Mouse (Mus musculus): ENCODE results near the gene Ssx2ip. TPM values are rescaled to one million over a fixed set of nuclear protein-coding genes. Genes with fewer than 3 reads are reported as not detected.

The Ssx2ip gene
- polyA plus RNA-seq, 1 experiment from 2014 or later: 36.1 TPM

DNA sequence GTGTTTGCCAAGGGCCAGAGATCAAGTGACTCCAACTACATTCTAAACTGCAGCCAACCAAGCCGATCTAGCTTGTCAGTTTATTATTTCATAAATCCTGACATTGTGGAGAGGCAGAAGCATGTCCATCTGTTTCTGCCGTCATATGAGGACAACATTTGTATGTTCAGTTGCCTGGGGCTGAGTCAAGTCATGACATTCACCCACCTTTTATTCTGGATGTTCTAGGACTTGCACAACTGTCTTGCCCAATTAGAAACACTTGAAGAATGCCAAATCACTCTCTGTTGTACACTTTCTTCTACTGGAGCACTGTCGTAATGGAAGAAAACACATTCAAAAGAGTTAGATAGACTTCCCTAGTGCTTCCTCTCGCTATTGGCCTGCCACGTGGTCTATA, 27.2 kb upstream of the Ssx2ip start:
- Histone ChIP-seq H3K4me3 (ENCODE audit: low read length) (no peak overlapping the region), H3K9ac (ENCODE audit: low read depth, low read length) (no peak overlapping the region), H3K9me3 (ENCODE audit: control insufficient read depth, low read length) (no peaks in the 10 kb centered on the region), H3K4me2 (ENCODE audit: low read depth, low read length) (no peak overlapping the region), H3K27ac (ENCODE audit: low read length) (no peak overlapping the region), H3K36me3 (ENCODE audit: control insufficient read depth, insufficient read depth, low read length) (no peaks in the 10 kb centered on the region), H3K27me3 (replicated peaks; ENCODE audit: control insufficient read depth, insufficient read depth, low read length) (no peaks in the 10 kb centered on the region), H3K4me1 (ENCODE audit: control insufficient read depth, insufficient read depth, low read length) (peaks cover 3% of the 10 kb centered on the region; the same call in 1 of the 2 replicates)
- no peak for ATAC-seq
- WGBS: 89% methylated on average over 5 of the region's 5 CpGs

DNA sequence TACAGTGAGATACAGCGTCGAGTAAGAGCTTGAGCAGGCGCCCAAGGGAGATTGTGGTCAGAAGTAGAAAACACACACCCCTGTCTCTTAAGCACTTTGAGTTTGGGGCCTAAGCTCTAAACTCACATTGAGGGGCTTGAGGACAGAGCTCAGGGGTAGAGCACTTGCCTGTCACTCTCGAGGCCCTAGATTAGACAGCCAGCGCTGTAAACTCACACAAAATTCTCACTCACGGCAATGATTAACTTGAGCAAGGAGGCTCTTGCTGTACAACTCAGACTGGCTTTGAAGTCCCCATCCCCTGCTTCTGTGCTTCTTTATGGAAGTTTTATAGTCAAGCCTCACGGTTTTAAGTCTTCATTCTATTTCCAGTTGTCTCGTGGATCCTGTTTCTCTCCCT, 25.7 kb upstream of the Ssx2ip start:
- ATAC-seq: no peak; the same call in 1 of the 2 replicates
- H3K27me3 ChIP-seq (replicated peaks; ENCODE audit: control insufficient read depth, insufficient read depth, low read length): no peaks in the 10 kb centered on the region
- WGBS: 54% methylated on average over 8 of the region's 8 CpGs
- H3K4me3 ChIP-seq (ENCODE audit: low read length): no peak overlapping the region
- no peak overlapping the region for H3K27ac ChIP-seq (ENCODE audit: low read length)
- H3K36me3 ChIP-seq (ENCODE audit: control insufficient read depth, insufficient read depth, low read length): no peaks in the 10 kb centered on the region
- no peak overlapping the region for H3K4me2 ChIP-seq (ENCODE audit: low read depth, low read length)
- H3K9ac ChIP-seq (ENCODE audit: low read depth, low read length): no peak overlapping the region
- H3K9me3 ChIP-seq (ENCODE audit: control insufficient read depth, low read length): no peaks in the 10 kb centered on the region
- H3K4me1 ChIP-seq (ENCODE audit: control insufficient read depth, insufficient read depth, low read length): peaks cover 3% of the 10 kb centered on the region; the same call in 1 of the 2 replicates

DNA sequence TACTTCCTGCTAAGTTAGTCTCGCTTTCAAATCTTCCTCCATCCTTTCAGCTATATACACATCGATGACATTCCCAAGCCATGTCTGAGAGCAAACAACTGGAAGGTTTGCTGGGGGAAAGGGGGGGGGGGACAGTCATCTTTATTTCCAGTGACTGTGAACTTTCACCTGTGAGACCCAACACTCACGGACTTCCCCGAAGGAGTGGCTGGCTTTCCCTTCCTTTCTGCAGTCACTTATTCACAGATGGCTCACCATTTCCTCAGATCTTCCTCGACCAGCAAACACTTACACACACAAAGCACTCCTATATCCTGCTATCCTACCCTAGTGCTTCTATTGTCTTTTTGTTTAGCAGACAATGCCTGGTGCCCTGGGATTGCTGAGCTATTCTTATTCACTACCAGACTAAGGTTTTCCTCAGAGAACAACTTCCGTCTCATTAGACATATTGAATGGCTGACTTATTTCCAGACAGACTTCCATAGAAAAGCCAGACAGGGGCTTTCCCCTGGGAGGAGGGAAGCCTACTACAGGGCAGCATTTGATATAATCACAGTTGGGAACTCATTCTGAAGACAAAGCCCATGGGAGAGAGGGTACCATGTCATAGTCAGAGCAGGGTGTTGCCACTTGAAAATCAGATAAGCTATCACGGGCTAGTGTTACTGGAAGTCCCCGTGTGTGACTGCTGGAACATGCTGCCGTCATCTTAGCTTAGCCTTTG, 24.5 kb upstream of the Ssx2ip start:
- no peaks in the 10 kb centered on the region for H3K9me3 ChIP-seq (ENCODE audit: control insufficient read depth, low read length)
- no peak overlapping the region for H3K4me3 ChIP-seq (ENCODE audit: low read length)
- WGBS: 38% methylated on average over 9 of the region's 9 CpGs
- H3K36me3 ChIP-seq (ENCODE audit: control insufficient read depth, insufficient read depth, low read length): no peaks in the 10 kb centered on the region
- no peak overlapping the region for H3K27ac ChIP-seq (ENCODE audit: low read length)
- H3K4me1 ChIP-seq (ENCODE audit: control insufficient read depth, insufficient read depth, low read length): peaks cover 3% of the 10 kb centered on the region; the same call in 1 of the 2 replicates
- H3K27me3 ChIP-seq (replicated peaks; ENCODE audit: control insufficient read depth, insufficient read depth, low read length): no peaks in the 10 kb centered on the region
- H3K9ac ChIP-seq (ENCODE audit: low read depth, low read length): no peak overlapping the region
- peak; percentile 43 for ATAC-seq
- peak overlapping the region; percentile 30 for H3K4me2 ChIP-seq (ENCODE audit: low read depth, low read length)

DNA sequence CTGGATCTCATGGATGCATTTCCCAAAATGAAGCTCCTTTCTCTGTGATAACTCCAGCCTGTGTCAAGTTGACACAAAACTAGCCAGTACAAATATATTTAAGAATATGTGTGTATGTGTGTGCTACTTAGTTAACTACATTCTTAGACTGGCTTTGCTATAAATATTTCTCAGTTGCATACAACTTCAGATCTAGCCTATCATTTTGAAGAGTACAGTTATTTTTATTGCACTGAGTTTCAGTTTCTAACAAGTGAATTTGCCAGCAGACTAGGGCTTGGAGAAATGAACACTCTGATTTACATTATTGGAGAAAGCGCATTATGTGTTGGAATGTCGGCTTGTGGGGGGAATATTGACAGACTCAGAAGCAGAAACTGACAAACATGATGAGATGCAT, 23.6 kb upstream of the Ssx2ip start:
- Histone ChIP-seq H3K4me3 (ENCODE audit: low read length) (no peak overlapping the region), H3K9ac (ENCODE audit: low read depth, low read length) (no peak overlapping the region), H3K9me3 (ENCODE audit: control insufficient read depth, low read length) (no peaks in the 10 kb centered on the region), H3K4me2 (ENCODE audit: low read depth, low read length) (no peak overlapping the region), H3K27ac (ENCODE audit: low read length) (no peak overlapping the region), H3K36me3 (ENCODE audit: control insufficient read depth, insufficient read depth, low read length) (no peaks in the 10 kb centered on the region), H3K27me3 (replicated peaks; ENCODE audit: control insufficient read depth, insufficient read depth, low read length) (no peaks in the 10 kb centered on the region), H3K4me1 (ENCODE audit: control insufficient read depth, insufficient read depth, low read length) (peaks cover 3% of the 10 kb centered on the region; the same call in 1 of the 2 replicates)
- no peak for ATAC-seq
- WGBS: 87% methylated on average over 2 of the region's 2 CpGs

DNA sequence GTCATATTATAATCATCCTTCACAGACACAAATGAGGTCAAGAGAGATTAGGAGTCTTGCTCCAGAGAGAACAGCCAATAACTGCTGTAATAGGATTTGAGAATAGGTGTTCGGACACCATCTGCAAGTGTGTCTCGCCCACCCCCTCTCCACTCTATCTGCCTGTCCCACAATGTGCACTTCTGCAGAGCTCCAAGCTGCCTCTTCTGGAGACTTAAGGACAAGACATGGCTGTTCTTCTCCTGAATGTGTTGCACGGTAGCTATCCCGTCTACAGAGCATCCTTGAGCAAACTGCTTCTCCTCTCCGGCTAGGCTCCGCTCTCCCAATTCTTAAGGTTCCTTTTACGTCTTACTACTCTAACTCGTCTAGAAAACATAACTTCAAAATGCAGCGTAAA, 23.0 kb upstream of the Ssx2ip start:
- ATAC-seq: no peak
- Histone ChIP-seq H3K36me3 (ENCODE audit: control insufficient read depth, insufficient read depth, low read length) (no peaks in the 10 kb centered on the region), H3K27me3 (replicated peaks; ENCODE audit: control insufficient read depth, insufficient read depth, low read length) (no peaks in the 10 kb centered on the region), H3K9me3 (ENCODE audit: control insufficient read depth, low read length) (no peaks in the 10 kb centered on the region), H3K27ac (ENCODE audit: low read length) (no peak overlapping the region), H3K4me2 (ENCODE audit: low read depth, low read length) (no peak overlapping the region), H3K9ac (ENCODE audit: low read depth, low read length) (no peak overlapping the region), H3K4me3 (ENCODE audit: low read length) (no peak overlapping the region), H3K4me1 (ENCODE audit: control insufficient read depth, insufficient read depth, low read length) (peaks cover 3% of the 10 kb centered on the region; the same call in 1 of the 2 replicates)
- 92% methylated on average over 9 of the region's 9 CpGs for WGBS

DNA sequence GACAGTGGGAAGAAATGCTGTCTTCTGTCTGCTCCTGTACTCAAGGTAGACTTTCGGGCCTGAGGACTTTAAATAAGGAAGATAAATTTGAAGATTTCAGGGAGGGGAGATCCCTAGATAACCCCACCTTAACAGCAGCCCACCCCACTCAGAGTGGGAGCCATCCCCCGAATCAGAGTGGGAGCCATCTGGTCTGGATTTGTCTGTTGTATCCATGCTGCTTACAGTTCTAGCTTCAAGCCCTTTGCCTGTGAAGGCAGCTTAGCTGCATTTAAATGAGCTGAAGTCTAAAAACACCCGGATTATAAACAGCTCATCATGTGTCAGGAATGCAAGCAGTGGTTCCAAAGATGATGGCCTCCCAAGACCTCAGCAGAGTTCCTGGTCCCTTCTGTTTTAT, 17.6 kb upstream of the Ssx2ip start:
- H3K27ac ChIP-seq (ENCODE audit: low read length): no peak overlapping the region
- no peak overlapping the region for H3K4me2 ChIP-seq (ENCODE audit: low read depth, low read length)
- ATAC-seq: no peak
- 79% methylated on average over 3 of the region's 3 CpGs for WGBS
- no peaks in the 10 kb centered on the region for H3K36me3 ChIP-seq (ENCODE audit: control insufficient read depth, insufficient read depth, low read length)
- H3K4me3 ChIP-seq (ENCODE audit: low read length): no peak overlapping the region
- H3K27me3 ChIP-seq (replicated peaks; ENCODE audit: control insufficient read depth, insufficient read depth, low read length): no peaks in the 10 kb centered on the region
- no peaks in the 10 kb centered on the region for H3K9me3 ChIP-seq (ENCODE audit: control insufficient read depth, low read length)
- no peak overlapping the region for H3K9ac ChIP-seq (ENCODE audit: low read depth, low read length)
- H3K4me1 ChIP-seq (ENCODE audit: control insufficient read depth, insufficient read depth, low read length): no peaks in the 10 kb centered on the region

DNA sequence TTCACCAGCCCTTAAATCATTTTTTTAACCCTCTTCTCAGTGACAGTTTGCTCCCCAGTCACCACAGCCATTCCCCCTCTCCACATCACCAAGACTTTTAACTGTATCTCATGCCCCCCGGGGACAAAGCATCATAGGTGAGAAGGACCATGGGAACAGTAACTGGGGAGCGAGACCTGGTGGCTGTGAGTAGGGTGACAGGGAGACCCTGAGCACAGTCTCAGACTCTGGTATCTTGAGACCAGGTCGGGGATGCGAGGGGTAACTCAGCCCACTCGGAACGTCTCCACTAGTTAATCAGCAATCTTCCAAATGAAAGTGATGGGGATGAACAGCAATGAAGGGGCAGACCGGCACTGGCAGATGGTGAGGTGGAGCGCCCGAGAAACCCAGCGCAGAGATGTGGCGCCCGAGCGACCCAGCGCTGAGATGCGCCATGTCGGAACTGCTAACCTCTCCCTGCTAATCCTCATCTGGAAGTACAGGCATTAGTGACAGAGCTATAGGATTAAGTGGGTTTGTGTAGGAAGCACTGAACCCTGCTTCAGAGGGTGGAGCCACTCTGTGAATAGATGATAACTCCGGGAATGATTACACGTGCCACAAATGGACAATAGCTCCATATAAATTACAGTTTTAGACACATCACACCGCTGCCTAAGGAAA, 11.7 kb upstream of the Ssx2ip start:
- 0 out of 2 replicates have a peak, but pooled peaks cover 2% of the 10 kb centered on the region for H3K4me1 ChIP-seq (ENCODE audit: control insufficient read depth, insufficient read depth, low read length)
- H3K27ac ChIP-seq (ENCODE audit: low read length): no peak overlapping the region
- H3K4me3 ChIP-seq (ENCODE audit: low read length): no peak overlapping the region
- no peaks in the 10 kb centered on the region for H3K36me3 ChIP-seq (ENCODE audit: control insufficient read depth, insufficient read depth, low read length)
- no peak overlapping the region for H3K4me2 ChIP-seq (ENCODE audit: low read depth, low read length)
- peak; percentile 42; the same call in 1 of the 2 replicates for ATAC-seq
- H3K9me3 ChIP-seq (ENCODE audit: control insufficient read depth, low read length): no peaks in the 10 kb centered on the region
- no peak overlapping the region for H3K9ac ChIP-seq (ENCODE audit: low read depth, low read length)
- 77% methylated on average over 19 of the region's 19 CpGs for WGBS
- H3K27me3 ChIP-seq (replicated peaks; ENCODE audit: control insufficient read depth, insufficient read depth, low read length): no peaks in the 10 kb centered on the region

DNA sequence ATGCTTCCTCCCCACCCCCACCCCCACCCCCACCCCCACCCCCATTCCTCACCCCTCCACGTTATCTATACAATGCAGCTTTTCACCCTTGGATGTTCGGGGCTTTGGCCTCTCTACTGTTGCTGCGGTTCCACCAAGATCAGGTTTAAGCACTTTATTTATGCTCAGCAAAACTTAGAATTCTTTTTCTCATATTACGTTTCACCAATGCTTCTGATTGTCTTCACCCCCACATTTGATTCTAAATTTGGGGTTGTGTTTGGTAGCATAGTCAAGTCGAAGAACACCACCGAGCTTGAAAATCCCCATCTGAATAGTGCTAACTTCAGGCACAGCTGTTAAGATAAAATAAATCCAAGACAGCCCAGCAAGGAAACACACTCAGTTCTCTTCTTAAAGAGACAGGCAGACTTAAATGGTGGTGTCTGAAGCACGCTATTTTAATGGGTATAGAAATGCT, 10.8 kb upstream of the Ssx2ip start:
- no peaks in the 10 kb centered on the region for H3K9me3 ChIP-seq (ENCODE audit: control insufficient read depth, low read length)
- H3K36me3 ChIP-seq (ENCODE audit: control insufficient read depth, insufficient read depth, low read length): no peaks in the 10 kb centered on the region
- H3K9ac ChIP-seq (ENCODE audit: low read depth, low read length): no peak overlapping the region
- H3K4me1 ChIP-seq (ENCODE audit: control insufficient read depth, insufficient read depth, low read length): 0 out of 2 replicates have a peak, but pooled peaks cover 2% of the 10 kb centered on the region
- ATAC-seq: peak; percentile 46; the same call in 1 of the 2 replicates
- 21% methylated on average over 7 of the region's 7 CpGs for WGBS
- no peak overlapping the region for H3K27ac ChIP-seq (ENCODE audit: low read length)
- H3K4me2 ChIP-seq (ENCODE audit: low read depth, low read length): no peak overlapping the region
- H3K27me3 ChIP-seq (replicated peaks; ENCODE audit: control insufficient read depth, insufficient read depth, low read length): no peaks in the 10 kb centered on the region
- no peak overlapping the region for H3K4me3 ChIP-seq (ENCODE audit: low read length)

DNA sequence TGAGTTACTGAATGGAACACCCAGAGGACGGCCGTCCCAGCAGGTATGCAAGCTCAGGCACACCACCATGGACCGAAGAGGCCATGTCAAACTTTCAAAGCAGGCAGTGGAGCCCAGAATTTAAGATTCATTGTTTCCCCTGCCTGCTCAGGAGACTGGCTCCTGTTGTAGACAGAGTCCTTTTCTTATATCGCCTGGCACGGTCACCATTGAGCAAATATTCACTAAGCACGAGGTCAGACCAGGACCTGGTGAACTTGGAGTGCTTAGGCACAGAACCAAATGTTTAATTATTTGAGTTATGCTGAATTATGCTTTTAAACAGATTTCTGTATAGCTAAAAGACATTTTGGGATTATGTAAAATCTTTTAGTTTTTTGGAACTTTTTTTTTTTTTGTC, 8.2 kb upstream of the Ssx2ip start:
- ATAC-seq: no peak
- WGBS: 77% methylated on average over 6 of the region's 6 CpGs
- H3K9ac ChIP-seq (ENCODE audit: low read depth, low read length): no peak overlapping the region
- H3K27ac ChIP-seq (ENCODE audit: low read length): no peak overlapping the region
- no peaks in the 10 kb centered on the region for H3K27me3 ChIP-seq (replicated peaks; ENCODE audit: control insufficient read depth, insufficient read depth, low read length)
- no peak overlapping the region for H3K4me3 ChIP-seq (ENCODE audit: low read length)
- H3K36me3 ChIP-seq (ENCODE audit: control insufficient read depth, insufficient read depth, low read length): no peaks in the 10 kb centered on the region
- H3K4me1 ChIP-seq (ENCODE audit: control insufficient read depth, insufficient read depth, low read length): 0 out of 2 replicates have a peak, but pooled peaks cover 2% of the 10 kb centered on the region
- no peaks in the 10 kb centered on the region for H3K9me3 ChIP-seq (ENCODE audit: control insufficient read depth, low read length)
- H3K4me2 ChIP-seq (ENCODE audit: low read depth, low read length): no peak overlapping the region

All from intestine, embryonic 16.5 days (tissue).